8 mouse cellular contexts compared by ENCODE assay signal in genomic region chr11:117316441-117317331, GRCm38 (mm10).
DNase-seq lines count a peak whose midpoint lies in the region; ATAC-seq and TF ChIP-seq lines count a peak whose summit lies in the region.

No protein-coding gene starts in this region.

- no peak for TF ChIP-seq CTCF in kidney, adult 2 months (conservative IDR thresholded peaks at IDR 0.05; ENCODE audit: insufficient read depth, insufficient read length, low read depth, low read length)

- peaks cover 33% of the 10 kb centered on the region for H3K4me1 ChIP-seq in kidney, adult 2 months (ENCODE audit: control insufficient read depth, insufficient read depth, low read length)
- H3K4me1 ChIP-seq in brown adipose tissue, adult 24 weeks (ENCODE audit: control insufficient read depth, insufficient read depth, insufficient read length, low read length): peaks cover 80% of the 10 kb centered on the region
- H3K4me1 ChIP-seq in midbrain, embryonic 11.5 days (ENCODE audit: control insufficient read depth, insufficient read depth, low read length): peaks cover 44% of the 10 kb centered on the region

- no peak for TF ChIP-seq POLR2A in kidney, adult 2 months (IDR thresholded peaks at IDR 0.05; ENCODE audit: low read depth, low read length)

- peak; percentile 24; the same call in 1 of the 2 replicates for ATAC-seq in granulocyte monocyte progenitor cell, adult 5-6 weeks (replicated peaks; ENCODE audit: poor library complexity, severe bottlenecking)
- no peak for ATAC-seq in midbrain, embryonic 11.5 days (ENCODE audit: low FRiP score)
- no peak for ATAC-seq in monocyte, adult 5-6 weeks (replicated peaks; ENCODE audit: insufficient number of reproducible peaks, low FRiP score, low TSS enrichment, poor library complexity, severe bottlenecking)

- H3K4me3 ChIP-seq in kidney, adult 2 months (ENCODE audit: insufficient read depth, low read depth, low read length): no peak overlapping the region
- H3K4me3 ChIP-seq in brown adipose tissue, adult 24 weeks (ENCODE audit: insufficient read depth, low read depth, low read length): peak overlapping the region; percentile 34
- H3K4me3 ChIP-seq in midbrain, embryonic 11.5 days (ENCODE audit: low read depth, low read length): no peak overlapping the region

- H3K27me3 ChIP-seq in kidney, adult 2 months (replicated peaks; ENCODE audit: control insufficient read depth, insufficient read depth, low read length): no peaks in the 10 kb centered on the region
- H3K27me3 ChIP-seq in midbrain, embryonic 11.5 days (ENCODE audit: control insufficient read depth, insufficient read depth, low read length): no peaks in the 10 kb centered on the region

- H3K9me3 ChIP-seq in midbrain, embryonic 11.5 days (ENCODE audit: control insufficient read depth, low read length): no peaks in the 10 kb centered on the region

- 53% methylated on average over 16 of the region's 16 CpGs for WGBS in kidney, adult 2 months
- 55% methylated on average over 16 of the region's 16 CpGs for WGBS in midbrain, embryonic 11.5 days

- H3K36me3 ChIP-seq in kidney, adult 2 months (ENCODE audit: control insufficient read depth, insufficient read depth, low read length): no peaks in the 10 kb centered on the region
- no peaks in the 10 kb centered on the region for H3K36me3 ChIP-seq in midbrain, embryonic 11.5 days (ENCODE audit: control insufficient read depth, insufficient read depth, low read length)

- peak overlapping the region; percentile 45; the same call in 1 of the 2 replicates for H3K9ac ChIP-seq in midbrain, embryonic 11.5 days (ENCODE audit: low read length)

- H3K27ac ChIP-seq in kidney, adult 2 months (ENCODE audit: insufficient read depth, low read depth, low read length): peak overlapping the region; percentile 27
- peak overlapping the region; percentile 73 for H3K27ac ChIP-seq in brown adipose tissue, adult 24 weeks (replicated peaks; ENCODE audit: low read depth, low read length)
- peak overlapping the region; percentile 63 for H3K27ac ChIP-seq in midbrain, embryonic 11.5 days (ENCODE audit: low read depth, low read length)

- H3K4me2 ChIP-seq in midbrain, embryonic 11.5 days: 0 out of 2 replicates have a peak overlapping the region, but pooled peaks have one; percentile 19

- DNase-seq in kidney, adult 2 months: peak; percentile 75
- DNase-seq in kidney, adult 9 months: no peak
- peak; percentile 60 to 80 for DNase-seq in kidney, postnatal 25 days
- peak; percentile 91 for DNase-seq in midbrain, embryonic 11.5 days (ENCODE audit: low spot score, missing footprints)
- DNase-seq in ovary, postnatal 36 days (ENCODE audit: low spot score): no peak

Comparison
In these comparisons a context has a peak if more than half of its experiments do, and no peak if none do; other contexts are left out.
1. DNase-seq: peak in kidney, adult 2 months (single experiment), kidney, postnatal 25 days (2 of 2) and midbrain, embryonic 11.5 days (single experiment); none in kidney, adult 9 months (single experiment) and ovary, postnatal 36 days (single experiment).
2. Peak in every context shown above with its lines, with median percentiles within 50 percentile points of each other: H3K27ac ChIP-seq.